Mouse (Mus musculus) c-Kit-negative CD71-positive TER-119-positive erythroid progenitor cells, embryonic 14.5 days (primary cell): ENCODE data around the gene Stx17.
A peak's percentile ranks its signal among the peaks of the same experiment; 100 is the strongest.

Experiments used
- DNase-seq: peaks from one replicate; pipeline ENCODE4 v3.0.0-alpha.2; 2013; ENCODE audit warnings: low read depth, low spot score

Gene Stx17

GRCm38 (mm10) chr4:48124773-48125469 lies at the start of gene Stx17:
Gene Stx17, plus strand, starts transcription at chr4:48124915.
- DNase-seq: peak; percentile 87

- DNase-seq: no peak
Measured at GRCm38 (mm10) chr4:48076693-48077471, 47.8 kb upstream of the Stx17 start.

- no peak for DNase-seq
Measured at GRCm38 (mm10) chr4:48078213-48078612, 46.5 kb upstream of the Stx17 start.

GRCm38 (mm10) chr4:48079285-48080039 lies 45.3 kb upstream of the Stx17 start:
- DNase-seq: no peak

- no peak for DNase-seq
Measured at GRCm38 (mm10) chr4:48083452-48083851, 41.3 kb upstream of the Stx17 start.

GRCm38 (mm10) chr4:48086609-48087008 lies 38.1 kb upstream of the Stx17 start:
- DNase-seq: peak; percentile 13

- peak; percentile 22 for DNase-seq
Measured at GRCm38 (mm10) chr4:48087497-48087896, 37.2 kb upstream of the Stx17 start.

- DNase-seq: no peak
Measured at GRCm38 (mm10) chr4:48093221-48093620, 31.5 kb upstream of the Stx17 start.

GRCm38 (mm10) chr4:48100217-48100616 lies 24.5 kb upstream of the Stx17 start:
- no peak for DNase-seq

GRCm38 (mm10) chr4:48101981-48102380 lies 22.7 kb upstream of the Stx17 start:
- no peak for DNase-seq

GRCm38 (mm10) chr4:48105387-48105786 lies 19.3 kb upstream of the Stx17 start:
- no peak for DNase-seq

GRCm38 (mm10) chr4:48107086-48107485 lies 17.6 kb upstream of the Stx17 start:
- no peak for DNase-seq

GRCm38 (mm10) chr4:48108591-48108990 lies 16.1 kb upstream of the Stx17 start:
- no peak for DNase-seq

GRCm38 (mm10) chr4:48110331-48110730 lies 14.4 kb upstream of the Stx17 start:
- no peak for DNase-seq

GRCm38 (mm10) chr4:48116191-48116590 lies 8.5 kb upstream of the Stx17 start:
- DNase-seq: no peak

GRCm38 (mm10) chr4:48124416-48124772 lies 321 bp upstream of the Stx17 start:
- DNase-seq: no peak

- no peak for DNase-seq
Measured at GRCm38 (mm10) chr4:48130314-48130713, 5.6 kb downstream of the Stx17 start.

GRCm38 (mm10) chr4:48131606-48132005 lies 6.9 kb downstream of the Stx17 start:
- DNase-seq: no peak

- no peak for DNase-seq
Measured at GRCm38 (mm10) chr4:48132721-48133120, 8.0 kb downstream of the Stx17 start.

GRCm38 (mm10) chr4:48149492-48149891 lies 24.8 kb downstream of the Stx17 start:
- no peak for DNase-seq

- no peak for DNase-seq
Measured at GRCm38 (mm10) chr4:48153229-48153628, 28.5 kb downstream of the Stx17 start.

- peak; percentile 37 for DNase-seq
Measured at GRCm38 (mm10) chr4:48155864-48156263, 31.1 kb downstream of the Stx17 start.
